Mouse (Mus musculus): ENCODE data around the gene Reps1.

Gene Reps1

GRCm38 (mm10) chr10:18064606-18065228 is 9.1 kb downstream of the Reps1 start:
- no peak for DNase-seq (ENCODE audit: low read depth, low spot score)

GRCm38 (mm10) chr10:18066031-18066439 is 10.4 kb downstream of the Reps1 start:
- no peak for DNase-seq (ENCODE audit: low read depth, low spot score)

GRCm38 (mm10) chr10:18067761-18068446 is 12.2 kb downstream of the Reps1 start:
- no peak for DNase-seq (ENCODE audit: low read depth, low spot score)

- no peak for DNase-seq (ENCODE audit: low read depth, low spot score)
Observed at GRCm38 (mm10) chr10:18068880-18069279, 13.2 kb downstream of the Reps1 start.

- no peak for DNase-seq (ENCODE audit: low read depth, low spot score)
Observed at GRCm38 (mm10) chr10:18069576-18069975, 13.9 kb downstream of the Reps1 start.

GRCm38 (mm10) chr10:18070144-18070543 is 14.5 kb downstream of the Reps1 start:
- DNase-seq (ENCODE audit: low read depth, low spot score) = peak; percentile 66

- no peak for DNase-seq (ENCODE audit: low read depth, low spot score)
Observed at GRCm38 (mm10) chr10:18070616-18071015, 15.0 kb downstream of the Reps1 start.

GRCm38 (mm10) chr10:18072871-18073270 is 17.2 kb downstream of the Reps1 start:
- DNase-seq (ENCODE audit: low read depth, low spot score) = no peak

- no peak for DNase-seq (ENCODE audit: low read depth, low spot score)
Observed at GRCm38 (mm10) chr10:18074383-18075075, 18.9 kb downstream of the Reps1 start.

GRCm38 (mm10) chr10:18075845-18076244 is 20.2 kb downstream of the Reps1 start:
- no peak for DNase-seq (ENCODE audit: low read depth, low spot score)

GRCm38 (mm10) chr10:18081536-18081935 is 25.9 kb downstream of the Reps1 start:
- DNase-seq (ENCODE audit: low read depth, low spot score) = no peak

GRCm38 (mm10) chr10:18082772-18083171 is 27.1 kb downstream of the Reps1 start:
- no peak for DNase-seq (ENCODE audit: low read depth, low spot score)

- no peak for DNase-seq (ENCODE audit: low read depth, low spot score)
Observed at GRCm38 (mm10) chr10:18090691-18091090, 35.0 kb downstream of the Reps1 start.

- no peak for DNase-seq (ENCODE audit: low read depth, low spot score)
Observed at GRCm38 (mm10) chr10:18102166-18102565, 46.5 kb downstream of the Reps1 start.

GRCm38 (mm10) chr10:18107471-18107870 is 51.8 kb downstream of the Reps1 start:
- DNase-seq (ENCODE audit: low read depth, low spot score) = no peak

GRCm38 (mm10) chr10:18110940-18111339 is 55.3 kb downstream of the Reps1 start:
- no peak for DNase-seq (ENCODE audit: low read depth, low spot score)

GRCm38 (mm10) chr10:18113473-18114093 is 57.9 kb downstream of the Reps1 start:
- no peak for DNase-seq (ENCODE audit: low read depth, low spot score)

GRCm38 (mm10) chr10:18118336-18118735 is 62.7 kb downstream of the Reps1 start:
- no peak for DNase-seq (ENCODE audit: low read depth, low spot score)

- DNase-seq (ENCODE audit: low read depth, low spot score) = no peak
Observed at GRCm38 (mm10) chr10:18130276-18130675, 74.6 kb downstream of the Reps1 start.

- DNase-seq (ENCODE audit: low read depth, low spot score) = no peak
Observed at GRCm38 (mm10) chr10:18131666-18132650, 76.3 kb downstream of the Reps1 start.

Data from telencephalon, adult 2 months (tissue).